Mouse (Mus musculus): ENCODE data around the gene Gm4847. TPM values are rescaled to one million over a fixed set of nuclear protein-coding genes. Genes with fewer than 3 reads are reported as not detected.

The Gm4847 gene
- polyA plus RNA-seq (2014; fragmentation: Illumina TruSeq; extraction: RNeasy Lipid Tissue Mini Kit (QIAGEN cat#74804); ENCODE audit: low read depth, low replicate concordance): not detected

GRCm38 (mm10) chr1:166647593-166647992, at the start of gene Gm4847:
Gene Gm4847, minus strand, starts transcription at chr1:166647693.

DNA sequence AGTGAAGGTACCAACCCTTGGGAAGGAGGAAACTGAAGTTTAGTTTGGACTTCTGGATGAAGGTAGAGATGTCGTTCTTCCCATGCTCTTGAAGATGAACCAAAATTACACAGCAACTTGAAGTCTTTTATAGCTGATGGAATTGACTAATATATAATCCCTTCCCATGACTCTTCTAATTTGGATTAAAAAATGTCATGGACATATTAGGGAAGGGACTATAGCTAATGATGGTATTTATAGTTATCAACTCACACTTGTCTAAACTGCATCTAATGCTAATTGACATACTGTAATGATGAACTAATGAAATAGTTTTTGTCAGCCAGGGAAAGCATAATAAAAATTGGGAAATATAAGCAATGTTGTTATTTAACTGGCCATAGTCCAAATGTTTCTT, 34.3 kb upstream of the Gm4847 start, which contains the start of gene Fmo9:
Fmo9 (minus strand) TSS at position 101 of the 400 bp plus-strand sequence.

Other genes starting within 250 kb of the Gm4847 start
- gene Pogk, start 237.8 kb downstream of the Gm4847 start, polyA plus RNA-seq (2014; fragmentation: Illumina TruSeq; extraction: RNeasy Lipid Tissue Mini Kit (QIAGEN cat#74804); ENCODE audit: low read depth, low replicate concordance): 17.6 TPM
- gene Gm4846, start 150.1 kb downstream of the Gm4847 start, polyA plus RNA-seq (2014; fragmentation: Illumina TruSeq; extraction: RNeasy Lipid Tissue Mini Kit (QIAGEN cat#74804); ENCODE audit: low read depth, low replicate concordance): 1,100 TPM
- gene Fmo9, start 34.2 kb upstream of the Gm4847 start, polyA plus RNA-seq (2014; fragmentation: Illumina TruSeq; extraction: RNeasy Lipid Tissue Mini Kit (QIAGEN cat#74804); ENCODE audit: low read depth, low replicate concordance): not detected

All from adipose tissue, adult 10 weeks (tissue).